Mouse (Mus musculus) myocyte (in vitro differentiated cells): ENCODE measurements around the gene Nol8. TPM values are rescaled to one million over a fixed set of nuclear protein-coding genes. Genes with fewer than 3 reads are reported as not detected.
A peak's percentile ranks its signal among the peaks of the same experiment; 100 is the strongest.

ENCODE experiments used
- H3K27me3 ChIP-seq: one replicate; pipeline ENCODE4 v1.6.1; 2011; ENCODE audit not compliant: control insufficient read depth, insufficient read depth, insufficient read length
- H3K36me3 ChIP-seq: one replicate; pipeline ENCODE4 v1.6.1; 2011; ENCODE audit not compliant: control insufficient read depth, insufficient read depth
- H3K4me2 ChIP-seq: one replicate; pipeline ENCODE4 v1.6.1; 2011; ENCODE audit warnings: low read depth, control low read depth
- H3K4me3 ChIP-seq: one replicate; pipeline ENCODE4 v1.5.1; 2011; ENCODE audit warnings: mild to moderate bottlenecking, control low read depth, moderate library complexity
- H3K79me2 ChIP-seq: one replicate; pipeline ENCODE4 v1.6.1; 2011; ENCODE audit not compliant: control insufficient read depth, insufficient read depth
- H3ac ChIP-seq: one replicate; pipeline ENCODE4 v1.6.1; 2011; ENCODE audit not compliant: control insufficient read depth, insufficient read length
- CEBPB ChIP-seq: IDR thresholded peaks from 2 replicates; pipeline ENCODE4 v1.6.1; 2011; ENCODE audit warnings: mild to moderate bottlenecking, moderate library complexity; ENCODE audit not compliant: poor library complexity, insufficient read depth, severe bottlenecking
- E2F4 ChIP-seq: IDR thresholded peaks from one replicate; pipeline ENCODE4 v1.6.1; 2011; ENCODE audit warnings: mild to moderate bottlenecking, control low read depth, moderate library complexity; ENCODE audit not compliant: insufficient read depth
- MAX ChIP-seq: IDR thresholded peaks from one replicate; pipeline ENCODE4 v1.6.1; 2011; ENCODE audit warnings: low read depth, mild to moderate bottlenecking, control low read depth
- MYOD1 ChIP-seq, 3 experiments: IDR thresholded peaks; one replicate each; pipeline ENCODE4 v1.6.1; 2011; ENCODE audit warnings: control low read depth in 2 of 3, low read depth in 2 of 3, mild to moderate bottlenecking in 2 of 3, moderate library complexity in 1 of 3; ENCODE audit not compliant: insufficient read length in 2 of 3, control insufficient read depth in 1 of 3
- MYOG ChIP-seq, 3 experiments: IDR thresholded peaks; one replicate each; pipeline ENCODE4 v1.6.1; 2011; ENCODE audit warnings: control low read depth in 2 of 3, low read depth in 2 of 3, mild to moderate bottlenecking in 2 of 3; ENCODE audit not compliant: insufficient read length in 2 of 3, control insufficient read depth in 1 of 3, insufficient read depth in 1 of 3
- POLR2A ChIP-seq: IDR thresholded peaks from one replicate; pipeline ENCODE4 v1.6.1; 2011; ENCODE audit warnings: low read depth, mild to moderate bottlenecking, control low read depth, moderate library complexity; ENCODE audit not compliant: insufficient read length
- POLR2AphosphoS2 ChIP-seq: IDR thresholded peaks from one replicate; pipeline ENCODE4 v1.6.1; 2011; ENCODE audit warnings: low read depth, control low read depth; ENCODE audit not compliant: insufficient read length
- REST ChIP-seq: IDR thresholded peaks from one replicate; pipeline ENCODE4 v1.6.1; 2011; ENCODE audit warnings: mild to moderate bottlenecking, control low read depth, moderate library complexity; ENCODE audit not compliant: insufficient read depth, insufficient read length
- SRF ChIP-seq: IDR thresholded peaks from one replicate; pipeline ENCODE4 v1.6.1; 2011; ENCODE audit warnings: low read depth; ENCODE audit not compliant: control insufficient read depth, insufficient read length
- TCF12 ChIP-seq: IDR thresholded peaks from one replicate; pipeline ENCODE4 v1.6.1; 2011; ENCODE audit warnings: mild to moderate bottlenecking, control low read depth; ENCODE audit not compliant: poor library complexity, insufficient read depth, severe bottlenecking
- TCF3 ChIP-seq: IDR thresholded peaks from one replicate; pipeline ENCODE4 v1.6.1; 2011; ENCODE audit warnings: low read depth, control low read depth; ENCODE audit not compliant: insufficient read length
- USF1 ChIP-seq: IDR thresholded peaks from one replicate; pipeline ENCODE4 v1.6.1; 2011; ENCODE audit warnings: low read depth, mild to moderate bottlenecking, control low read depth, moderate library complexity
- polyA plus RNA-seq: library from polyadenylated mRNA; unstranded; fragments of >200 nt; fragmentation: generic; extraction: Trizol; gene quantifications from one replicate; pipeline ENCODE4 v1.2.1, GENCODE M21; 2012; ENCODE audit warnings: missing spikeins

Gene Nol8
- polyA plus RNA-seq, 1 experiment, result 3.0 TPM

- peak overlapping the region; percentile 100 for H3K4me3 ChIP-seq
- TF ChIP-seq POLR2A, result no peak
- TF ChIP-seq CEBPB, result no peak
- TF ChIP-seq REST, result no peak
- TF ChIP-seq MYOG (IDR thresholded peaks at IDR 0.05; ENCODE audit: control insufficient read depth in 1 of 3, insufficient read depth in 1 of 3, insufficient read length in 2 of 3, low read depth in 2 of 3), result no peak
- no peak for TF ChIP-seq TCF12
- no peak for TF ChIP-seq E2F4
- TF ChIP-seq TCF3, result no peak
- TF ChIP-seq MYOD1 (IDR thresholded peaks at IDR 0.05; ENCODE audit: control insufficient read depth in 1 of 3, insufficient read length in 2 of 3, low read depth in 2 of 3), result no peak
- no peak for TF ChIP-seq POLR2AphosphoS2
- TF ChIP-seq USF1, result no peak
- no peak for TF ChIP-seq SRF
- TF ChIP-seq MAX, result no peak
- peak overlapping the region; percentile 88 for H3K4me2 ChIP-seq
- H3ac ChIP-seq, result peak overlapping the region; percentile 44
- H3K79me2 ChIP-seq, result peaks cover 54% of the 10 kb centered on the region
- H3K36me3 ChIP-seq, result peaks cover 17% of the 10 kb centered on the region
- no peaks in the 10 kb centered on the region for H3K27me3 ChIP-seq
Measured at GRCm38 (mm10) chr13:49682233-49682846, 29.5 kb downstream of the Nol8 start.

DNA sequence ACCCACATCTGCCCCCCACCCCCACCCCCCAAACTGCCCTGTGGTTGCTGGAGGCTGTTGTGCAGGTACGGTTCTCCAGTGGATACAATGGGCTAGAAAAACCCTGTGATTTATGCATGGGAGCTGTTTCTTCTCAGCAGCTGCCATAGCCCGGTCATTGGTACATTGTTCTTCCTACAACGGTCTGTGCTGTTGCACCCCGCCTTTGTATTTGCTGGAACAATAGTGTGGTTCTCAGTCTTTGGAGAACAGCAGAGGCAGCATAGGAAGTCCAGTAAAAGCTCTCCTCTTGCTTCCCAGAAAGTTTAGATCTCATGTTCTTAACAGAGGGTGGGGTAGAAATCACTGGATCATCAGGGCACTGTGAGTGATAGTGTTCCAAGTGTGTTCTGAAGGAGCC lies 31.4 kb downstream of the Nol8 start:
- H3K79me2 ChIP-seq, result peaks cover 71% of the 10 kb centered on the region
- no peak overlapping the region for H3ac ChIP-seq
- no peaks in the 10 kb centered on the region for H3K27me3 ChIP-seq
- H3K4me2 ChIP-seq, result peak overlapping the region; percentile 43
- H3K4me3 ChIP-seq, result peak overlapping the region; percentile 100
- peaks cover 24% of the 10 kb centered on the region for H3K36me3 ChIP-seq
- no peak for TF ChIP-seq MYOD1 (IDR thresholded peaks at IDR 0.05; ENCODE audit: control insufficient read depth in 1 of 3, insufficient read length in 2 of 3, low read depth in 2 of 3)
- TF ChIP-seq MYOG (IDR thresholded peaks at IDR 0.05; ENCODE audit: control insufficient read depth in 1 of 3, insufficient read depth in 1 of 3, insufficient read length in 2 of 3, low read depth in 2 of 3), result no peak
- no peak for TF ChIP-seq REST
- TF ChIP-seq USF1, result no peak
- no peak for TF ChIP-seq SRF

DNA sequence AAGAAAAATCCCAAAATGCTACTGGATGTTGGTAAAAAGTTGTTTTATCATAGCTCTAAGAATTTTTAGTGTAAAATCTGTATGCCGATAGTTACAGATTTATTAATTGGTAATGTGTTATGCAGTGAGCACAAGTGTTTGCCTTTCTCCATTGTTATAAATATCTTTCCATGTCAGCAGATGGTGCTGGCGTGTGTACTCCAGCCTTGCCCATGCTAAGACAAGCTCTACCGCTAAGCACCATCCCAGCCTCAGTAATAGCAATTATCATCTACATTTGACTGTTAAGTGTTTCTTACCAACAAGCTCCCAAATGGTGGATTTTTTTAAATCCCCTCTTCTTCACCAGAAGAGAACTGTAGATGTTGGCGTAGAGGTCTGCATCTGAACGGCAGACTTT lies 38.2 kb downstream of the Nol8 start:
- H3K36me3 ChIP-seq, result peaks cover 65% of the 10 kb centered on the region
- H3K79me2 ChIP-seq, result peaks cover 41% of the 10 kb centered on the region
- TF ChIP-seq POLR2A (no peak), TCF12 (no peak), MYOG (IDR thresholded peaks at IDR 0.05; ENCODE audit: control insufficient read depth in 1 of 3, insufficient read depth in 1 of 3, insufficient read length in 2 of 3, low read depth in 2 of 3) (no peak), POLR2AphosphoS2 (no peak), REST (no peak), E2F4 (no peak), SRF (no peak), MAX (no peak), CEBPB (no peak), TCF3 (no peak), USF1 (no peak), MYOD1 (IDR thresholded peaks at IDR 0.05; ENCODE audit: control insufficient read depth in 1 of 3, insufficient read length in 2 of 3, low read depth in 2 of 3) (no peak)
- H3K4me3 ChIP-seq, result no peak overlapping the region
- H3ac ChIP-seq, result no peak overlapping the region
- no peak overlapping the region for H3K4me2 ChIP-seq
- H3K27me3 ChIP-seq, result no peaks in the 10 kb centered on the region

GRCm38 (mm10) chr13:49703216-49703779 lies 50.4 kb downstream of the Nol8 start:
- no peak overlapping the region for H3K4me2 ChIP-seq
- H3ac ChIP-seq, result no peak overlapping the region
- peaks cover 8% of the 10 kb centered on the region for H3K79me2 ChIP-seq

More at GRCm38 (mm10) chr13:49703216-49703779, 50.4 kb downstream of the Nol8 start:
- TF ChIP-seq POLR2AphosphoS2 (peak; percentile 52), TCF12 (no peak), POLR2A (peak; percentile 35), REST (no peak)
- Histone ChIP-seq H3K4me3 (no peak overlapping the region), H3K27me3 (no peaks in the 10 kb centered on the region), H3K36me3 (peaks cover 75% of the 10 kb centered on the region)
